Mouse (Mus musculus) left cerebral cortex, adult 9 months (tissue): ENCODE data around the gene Ubb.

Experiments
- DNase-seq, 2 experiments: peaks; one replicate each; pipeline ENCODE4 v3.0.0; 2022; ENCODE audit warnings: low spot score in 2 of 2

The Ubb gene

GRCm38 (mm10) chr11:62583031-62583430 lies 32.1 kb downstream of the Ubb start:
- DNase-seq, result no peak

GRCm38 (mm10) chr11:62584671-62585206 lies 33.8 kb downstream of the Ubb start:
- no peak for DNase-seq

- no peak for DNase-seq
Measured at GRCm38 (mm10) chr11:62587034-62587433, 36.1 kb downstream of the Ubb start.

- DNase-seq, result no peak
Measured at GRCm38 (mm10) chr11:62589391-62589790, 38.4 kb downstream of the Ubb start.

- no peak for DNase-seq
Measured at GRCm38 (mm10) chr11:62591026-62591425, 40.1 kb downstream of the Ubb start.

GRCm38 (mm10) chr11:62591904-62592575 lies 41.1 kb downstream of the Ubb start:
- no peak for DNase-seq

- no peak for DNase-seq
Measured at GRCm38 (mm10) chr11:62598571-62598970, 47.6 kb downstream of the Ubb start.

DNA sequence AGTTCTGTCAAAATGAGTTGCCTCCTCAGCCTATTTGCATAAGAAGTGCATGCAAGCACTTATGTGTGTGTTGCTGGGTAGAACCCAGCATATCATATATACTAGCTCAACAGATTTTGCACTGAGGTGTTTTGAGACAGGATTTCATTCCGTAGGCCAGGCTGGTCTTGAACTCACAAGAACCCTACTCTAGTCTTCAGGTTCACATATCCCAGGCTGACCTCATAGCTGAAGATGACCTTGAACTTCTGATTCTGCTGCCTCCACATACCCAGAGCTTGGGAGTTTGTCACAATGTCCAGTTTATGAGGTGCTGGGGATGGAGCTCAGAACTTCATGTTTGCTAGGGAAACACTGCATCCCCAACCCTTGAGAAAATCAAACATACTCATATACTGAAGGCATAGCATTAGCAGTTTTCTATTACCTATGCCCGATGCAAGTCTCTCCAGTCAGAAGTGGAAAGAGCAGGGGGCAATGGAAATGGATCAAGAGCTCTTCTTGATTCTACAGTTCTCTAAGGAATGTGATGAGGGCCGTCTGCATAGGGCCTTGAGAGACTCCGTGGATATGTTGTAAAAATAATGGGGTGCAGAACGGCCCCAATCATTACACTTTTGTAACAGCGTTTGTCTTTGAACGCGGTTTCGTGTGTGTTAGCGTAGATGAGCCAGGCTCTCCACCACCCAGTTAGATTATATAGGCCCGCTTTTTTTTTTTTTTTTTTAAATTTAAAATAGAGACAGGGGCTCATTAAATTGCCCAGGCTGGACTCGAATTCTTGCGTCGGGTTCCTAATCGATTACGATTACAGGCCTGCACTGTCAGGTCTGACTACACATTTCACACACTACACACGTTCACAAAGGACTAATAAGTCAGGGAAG lies 51.0 kb downstream of the Ubb start:
- no peak for DNase-seq
